Mouse (Mus musculus) small intestine, adult 2 months (tissue): ENCODE data around the gene Zfp687. TPM values are rescaled to one million over a fixed set of nuclear protein-coding genes. Genes with fewer than 3 reads are reported as not detected.
A peak's percentile ranks its signal among the peaks of the same experiment; 100 is the strongest.

Experiments used
- H3K27ac ChIP-seq: fragments of 200-500 bp; 2 replicates; pipeline ENCODE4 v1.5.1; 2012; ENCODE audit warnings: low read depth, low read length, control low read depth, inconsistent platforms; ENCODE audit not compliant: insufficient read depth
- H3K27me3 ChIP-seq: fragments of 200-500 bp; 2 replicates; pipeline ENCODE4 v1.6.1; 2012; ENCODE audit warnings: mild to moderate bottlenecking, moderate library complexity, low read length, inconsistent platforms; ENCODE audit not compliant: control insufficient read depth, insufficient read depth
- H3K36me3 ChIP-seq: fragments of 200-500 bp; 2 replicates; pipeline ENCODE4 v1.6.1; 2012; ENCODE audit warnings: mild to moderate bottlenecking, low read length, control low read depth, inconsistent platforms; ENCODE audit not compliant: control insufficient read depth, insufficient read depth
- H3K4me1 ChIP-seq: fragments of 200-500 bp; 2 replicates; pipeline ENCODE4 v1.6.1; 2012; ENCODE audit warnings: low read length, inconsistent platforms, mixed read lengths; ENCODE audit not compliant: control insufficient read depth, insufficient read depth, insufficient read length
- H3K4me3 ChIP-seq: fragments of 200-500 bp; 2 replicates; pipeline ENCODE4 v1.5.1; 2012; ENCODE audit warnings: low read depth, mild to moderate bottlenecking, control low read depth, inconsistent platforms, low read length, moderate library complexity
- CTCF ChIP-seq: fragments of 200-500 bp; IDR thresholded peaks from 2 replicates; pipeline ENCODE4 v1.5.1; 2012; ENCODE audit warnings: low read depth, mild to moderate bottlenecking, control low read depth, inconsistent platforms, low read length, moderate library complexity, mixed read lengths; ENCODE audit not compliant: insufficient replicate concordance, insufficient read length; ENCODE audit errors: extremely low read depth
- POLR2A ChIP-seq: fragments of 200-500 bp; IDR thresholded peaks from 2 replicates; pipeline ENCODE4 v1.6.1; 2012; ENCODE audit warnings: low read depth, mild to moderate bottlenecking, control low read depth, inconsistent platforms, low read length, moderate library complexity
- WGBS: fragments of 180-500 bp; shearing (Covaris S2); methylation state at CpG from one replicate; pipeline ENCODE4 v1.1.7; 2018; 5-methylcytosine and 5-hydroxymethylcytosine counted together
- polyA plus RNA-seq: library from polyadenylated mRNA; depleted of rRNA; stranded (reverse); fragments of >200 nt; gene quantifications from 2 replicates; pipeline ENCODE4 v1.2.3, GENCODE M21; 2012; rRNA removed

Gene Zfp687
- 9.1 and 17.1 TPM in 2 replicates for polyA plus RNA-seq

- whole genome bisulfite sequencing: under 1% methylated on average over 22 of the region's 37 CpGs
- Histone ChIP-seq H3K4me1 (0 out of 2 replicates have a peak, but pooled peaks cover 2% of the 10 kb centered on the region), H3K4me3 (peak within 1 kb of the TSS; percentile 83), H3K27me3 (no peaks in the 10 kb centered on the region), H3K27ac (peak within 1 kb of the TSS; percentile 97), H3K36me3 (peaks cover 19% of the 10 kb centered on the region)
- no peak for TF ChIP-seq CTCF
- peak; percentile 14; the same call in 1 of the 2 replicates for TF ChIP-seq POLR2A
Observed at GRCm38 (mm10) chr3:95015337-95015872, at the start of gene Zfp687. Gene Zfp687 (minus strand): TSS chr3:95015448.

DNA sequence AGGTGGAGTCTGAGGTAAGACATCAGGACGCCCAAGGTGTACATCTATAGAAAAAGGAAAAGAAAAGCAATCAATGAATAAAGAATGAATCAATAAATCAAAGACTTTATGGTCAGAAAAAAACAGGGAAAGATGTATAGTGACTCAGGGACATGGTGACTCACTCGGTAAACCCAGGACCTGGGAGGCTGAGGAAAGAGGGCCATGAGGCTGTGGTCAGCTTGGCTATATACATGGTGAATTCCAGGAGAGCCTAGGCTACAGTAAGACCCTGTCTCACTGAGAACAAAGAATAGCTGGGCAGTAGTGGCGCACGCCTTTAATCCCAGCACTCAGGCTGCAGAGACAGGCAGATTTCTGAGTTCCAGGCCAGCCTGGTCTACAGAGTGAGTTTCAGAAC, 48.5 kb upstream of the Zfp687 start:
- peaks cover 69% of the 10 kb centered on the region for H3K36me3 ChIP-seq
- H3K27me3 ChIP-seq: no peaks in the 10 kb centered on the region
- H3K4me1 ChIP-seq: no peaks in the 10 kb centered on the region
- H3K27ac ChIP-seq: no peak overlapping the region
- no peak for TF ChIP-seq POLR2A
- TF ChIP-seq CTCF: no peak
- H3K4me3 ChIP-seq: no peak overlapping the region
- 90% methylated on average over 4 of the region's 4 CpGs for WGBS

DNA sequence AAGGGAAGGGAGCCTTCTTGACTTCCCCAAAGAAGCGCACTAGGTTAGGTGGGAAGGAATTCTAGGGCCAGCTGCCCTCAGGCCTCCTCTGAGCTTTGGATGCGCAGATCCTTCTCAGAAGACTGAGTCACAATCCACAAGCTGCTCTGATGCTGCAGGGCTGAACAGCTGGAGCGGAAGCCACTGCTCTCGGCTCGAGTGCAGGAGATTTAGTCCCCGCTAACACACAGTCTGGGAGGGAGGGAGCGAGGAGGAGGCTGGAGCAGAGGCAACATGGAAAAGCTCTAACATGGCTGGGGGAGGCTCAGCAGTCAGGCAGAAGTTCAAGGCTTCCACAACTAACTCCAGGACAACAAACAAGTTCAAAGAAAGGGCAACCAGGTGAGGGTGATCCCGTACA, 42.8 kb upstream of the Zfp687 start:
- 83% methylated on average over 8 of the region's 8 CpGs for WGBS

DNA sequence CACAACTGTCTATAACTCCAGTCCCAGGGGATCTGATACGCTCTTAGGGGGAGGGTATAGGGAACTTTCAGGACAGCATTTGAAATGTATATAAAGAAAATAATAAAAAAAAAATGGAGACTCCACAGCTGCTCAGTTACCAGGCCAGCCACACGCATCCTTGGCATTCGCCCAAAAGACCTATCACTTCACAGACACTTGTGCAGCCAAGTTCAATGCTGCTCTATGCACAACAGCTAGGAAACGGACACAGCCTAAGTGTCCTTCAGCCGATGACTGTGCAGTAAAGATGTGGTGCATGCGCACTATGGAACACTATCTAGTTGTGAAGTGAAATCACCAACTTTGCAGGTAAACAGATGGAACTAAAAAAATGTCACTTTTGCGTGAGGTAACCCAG, 41.0 kb upstream of the Zfp687 start:
- Histone ChIP-seq H3K27me3 (no peaks in the 10 kb centered on the region), H3K4me3 (no peak overlapping the region), H3K4me1 (no peaks in the 10 kb centered on the region), H3K36me3 (peaks cover 26% of the 10 kb centered on the region), H3K27ac (no peak overlapping the region)
- TF ChIP-seq CTCF: no peak
- no peak for TF ChIP-seq POLR2A
- WGBS: 85% methylated on average over 7 of the region's 7 CpGs

More for the DNA sequence above, 42.8 kb upstream of the Zfp687 start:
- Histone ChIP-seq H3K4me3 (no peak overlapping the region), H3K27ac (no peak overlapping the region), H3K4me1 (no peaks in the 10 kb centered on the region), H3K27me3 (no peaks in the 10 kb centered on the region), H3K36me3 (peaks cover 38% of the 10 kb centered on the region)
- TF ChIP-seq POLR2A: no peak
- no peak for TF ChIP-seq CTCF

DNA sequence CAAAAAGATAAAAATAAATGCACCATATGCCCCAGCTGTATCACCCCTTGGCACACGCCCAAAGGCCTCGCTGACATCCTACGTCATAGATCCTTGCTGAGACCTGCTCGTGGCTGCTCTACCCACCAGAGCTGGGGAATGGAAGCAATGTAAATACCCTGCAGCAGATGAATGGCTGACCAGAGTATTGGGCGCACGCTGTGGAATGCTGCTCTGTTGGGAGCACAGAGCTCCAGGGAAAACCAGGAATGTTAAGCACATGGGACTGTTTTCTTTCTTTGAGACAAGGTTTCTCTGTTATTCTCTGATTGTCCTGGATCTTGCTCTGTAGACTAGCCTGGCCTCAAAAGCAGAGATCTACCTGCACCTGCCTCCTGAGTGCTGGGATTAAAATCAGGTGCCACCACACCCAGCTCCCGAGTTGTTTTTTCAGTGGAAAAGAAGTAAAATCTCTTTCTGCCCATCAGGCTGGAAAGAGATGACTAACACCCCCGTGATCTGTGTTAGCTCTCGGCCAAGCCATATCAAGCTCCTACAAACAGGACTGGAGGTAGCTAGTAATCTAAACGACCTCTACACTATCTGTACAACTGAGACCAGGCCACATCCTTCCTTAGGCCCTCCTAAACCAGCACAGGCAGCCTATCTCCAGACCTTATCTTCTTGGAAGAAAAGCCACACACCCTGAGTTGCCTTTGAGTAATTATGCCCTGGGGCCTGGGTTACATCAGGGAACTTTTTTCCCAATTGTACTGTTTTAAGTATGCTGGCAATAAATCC, 39.4 kb upstream of the Zfp687 start:
- TF ChIP-seq CTCF: no peak
- no peak for TF ChIP-seq POLR2A
- Histone ChIP-seq H3K27me3 (no peaks in the 10 kb centered on the region), H3K4me1 (no peaks in the 10 kb centered on the region), H3K27ac (no peak overlapping the region), H3K36me3 (peaks cover 14% of the 10 kb centered on the region), H3K4me3 (no peak overlapping the region)
- 35% methylated on average over 10 of the region's 10 CpGs for WGBS

DNA sequence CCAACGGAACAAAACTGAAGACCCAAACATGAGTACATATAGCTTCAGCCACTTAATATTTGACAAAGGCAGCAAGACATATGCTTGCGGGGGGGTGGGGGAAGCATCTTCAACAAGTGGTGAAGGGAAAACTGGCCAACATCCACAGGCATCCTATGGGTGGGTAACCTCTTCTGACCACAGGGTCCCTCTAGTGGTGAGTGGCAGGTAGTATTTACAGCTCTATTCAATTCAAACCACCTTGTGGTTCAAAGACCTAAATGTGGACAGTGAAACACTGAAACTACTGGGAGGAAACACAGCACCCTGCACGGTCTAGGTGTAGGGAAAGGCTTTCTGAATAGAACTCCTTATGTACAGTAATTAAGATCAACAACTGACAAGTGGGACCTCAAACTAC, 38.5 kb upstream of the Zfp687 start:
- H3K4me1 ChIP-seq: no peaks in the 10 kb centered on the region
- H3K36me3 ChIP-seq: peaks cover 5% of the 10 kb centered on the region
- H3K27ac ChIP-seq: no peak overlapping the region
- WGBS: 37% methylated on average over 3 of the region's 3 CpGs
- no peaks in the 10 kb centered on the region for H3K27me3 ChIP-seq
- H3K4me3 ChIP-seq: no peak overlapping the region
- TF ChIP-seq POLR2A (no peak), CTCF (peak; percentile 78; the same call in 1 of the 2 replicates)

DNA sequence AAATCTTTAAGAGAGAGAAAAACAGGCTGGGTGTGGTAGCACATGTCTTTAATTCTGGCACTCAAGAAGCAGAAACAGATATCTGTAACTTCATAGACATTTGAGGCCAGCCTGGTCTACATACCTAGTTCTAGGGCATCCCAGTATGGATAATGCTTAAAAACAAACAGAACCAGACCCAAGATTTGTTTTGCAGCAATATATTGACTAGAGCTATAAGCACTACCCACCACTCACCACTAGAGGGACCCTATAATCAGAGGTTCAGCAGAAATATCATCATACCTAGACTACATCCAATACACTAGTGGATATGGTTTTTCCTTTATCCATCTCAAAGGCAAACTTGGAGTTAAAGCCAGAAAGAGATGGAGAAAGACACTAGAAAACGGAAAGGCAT, 37.7 kb upstream of the Zfp687 start:
- H3K36me3 ChIP-seq: peaks cover under 1% of the 10 kb centered on the region; the same call in 1 of the 2 replicates
- WGBS: 43% methylated on average over 1 of the region's 1 CpGs
- H3K4me3 ChIP-seq: no peak overlapping the region
- no peak for TF ChIP-seq CTCF
- no peak for TF ChIP-seq POLR2A
- H3K4me1 ChIP-seq: no peaks in the 10 kb centered on the region
- no peak overlapping the region for H3K27ac ChIP-seq
- H3K27me3 ChIP-seq: no peaks in the 10 kb centered on the region
